Mouse (Mus musculus) heart, postnatal 14 days (tissue): ENCODE results near the gene Nbeal1. TPM values are rescaled to one million over a fixed set of nuclear protein-coding genes. Genes with fewer than 3 reads are reported as not detected.

Source experiments
- DNase-seq, 2 experiments: peaks; one replicate each; pipeline ENCODE4 v3.0.0; 2021 to 2022
- intact Hi-C: fragments of 180-260 bp; cut with DNase I; formaldehyde crosslinking; loops from one replicate; pipeline ENCODE4 v1.15.1; 2025
- total RNA-seq, 2 experiments: library from RNA; stranded (reverse); gene quantifications; 2 replicates each; pipeline ENCODE4 v1.2.3; 2021

Gene Nbeal1
- total RNA-seq, 2 experiments from 2014 or later, result 48.7 to 52.1 TPM

GRCm38 (mm10) chr1:60342808-60343629 is 162.6 kb downstream of the Nbeal1 start, which contains the start of gene Cyp20a1:
Cyp20a1 (plus strand) TSS chr1:60343323.
- intact Hi-C loops, result loop anchor here (5.0 kb wide), 1 partner anchor 524 kb away; no protein-coding TSS in a partner anchor
- DNase-seq, result peak; percentile 91 to 92

GRCm38 (mm10) chr1:60343630-60344455 is 163.4 kb downstream of the Nbeal1 start:
- intact Hi-C loops, result loop anchor here (5.0 kb wide), 1 partner anchor 523 kb away; no protein-coding TSS in a partner anchor
- DNase-seq, result no peak

DNA sequence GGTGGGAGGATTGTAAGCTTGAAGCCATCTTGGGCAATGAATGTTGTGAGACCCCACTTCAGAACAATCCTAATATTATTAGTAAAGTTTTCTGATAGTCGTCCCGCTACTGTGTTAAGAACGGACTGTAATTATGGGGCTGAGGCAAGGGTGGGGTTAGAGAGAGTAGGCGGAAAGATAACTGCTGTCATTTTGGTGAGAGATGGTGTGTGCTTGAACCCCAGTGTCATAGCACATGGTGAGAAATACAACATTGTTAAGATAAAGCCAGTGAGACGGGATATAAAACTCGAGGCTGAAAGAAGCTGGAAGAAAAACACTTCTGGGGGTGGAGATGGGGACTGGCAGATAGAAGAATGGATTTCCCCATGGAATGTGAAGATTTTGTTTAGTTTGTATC is 164.3 kb downstream of the Nbeal1 start:
- no peak for DNase-seq
- intact Hi-C loops, result loop anchor here (5.0 kb wide), 2 partner anchors 63 to 523 kb away; partner anchors contain the start of gene Abi2

DNA sequence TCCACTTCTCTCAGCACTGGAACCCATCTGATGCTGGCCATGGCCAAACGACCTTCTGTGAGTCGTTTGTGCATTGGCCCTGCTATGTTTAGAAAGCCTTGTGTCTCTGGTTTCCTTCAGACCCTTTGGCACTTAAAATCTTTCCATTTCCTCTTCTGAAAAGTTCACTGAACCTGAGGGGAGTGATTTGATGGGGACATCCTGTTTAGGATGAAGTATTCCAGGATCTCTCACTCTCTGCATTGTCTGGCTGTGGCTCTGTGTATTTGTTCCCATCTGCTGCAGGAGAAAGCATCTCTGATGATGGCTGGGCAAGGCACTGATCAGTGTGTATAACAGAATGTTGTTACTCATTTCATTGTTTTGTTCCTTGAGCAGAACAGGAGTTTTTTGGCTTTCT is 165.3 kb downstream of the Nbeal1 start:
- intact Hi-C loops, result loop anchor here (5.0 kb wide), 1 partner anchor 62 kb away; the partner anchor contains the start of gene Abi2
- no peak for DNase-seq

DNA sequence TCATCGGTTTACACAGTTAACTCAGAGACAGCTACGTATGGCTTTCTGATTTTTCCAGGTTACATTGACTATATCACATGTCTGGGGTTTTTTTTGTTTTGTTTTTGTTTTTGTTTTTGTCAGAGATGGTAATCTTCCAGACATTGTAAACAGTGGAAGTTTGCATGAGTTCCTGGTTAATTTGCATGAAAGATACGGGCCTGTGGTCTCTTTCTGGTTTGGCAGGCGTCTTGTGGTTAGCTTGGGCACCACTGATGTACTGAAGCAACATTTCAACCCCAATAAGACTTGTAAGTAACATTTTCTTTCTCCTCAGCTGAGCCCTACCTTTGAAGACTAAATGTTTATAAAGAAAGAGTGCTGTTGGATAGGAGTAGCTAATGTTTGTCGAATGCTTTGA is 172.4 kb downstream of the Nbeal1 start:
- intact Hi-C loops, result no loop called here
- no peak for DNase-seq

DNA sequence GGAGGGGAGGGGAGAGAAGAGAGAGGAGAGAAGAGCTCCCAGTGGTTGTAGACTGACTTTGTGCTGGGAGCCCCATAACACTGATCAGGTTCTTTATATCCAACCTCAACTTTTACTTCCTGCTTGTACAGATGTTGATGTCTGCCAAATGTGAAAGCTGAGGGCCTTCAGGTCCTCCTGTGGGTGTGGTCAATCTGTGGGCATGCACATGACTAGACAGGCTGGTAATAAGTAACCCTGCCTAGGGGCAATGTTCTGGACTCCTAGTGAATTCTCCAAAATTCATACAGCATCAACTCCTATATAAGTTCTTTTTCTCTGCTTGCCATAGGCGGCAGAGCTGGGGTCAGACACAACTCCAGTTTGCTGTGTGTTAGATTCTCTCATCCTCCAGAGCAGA is 181.2 kb downstream of the Nbeal1 start:
- intact Hi-C loops, result no loop called here
- DNase-seq, result no peak

DNA sequence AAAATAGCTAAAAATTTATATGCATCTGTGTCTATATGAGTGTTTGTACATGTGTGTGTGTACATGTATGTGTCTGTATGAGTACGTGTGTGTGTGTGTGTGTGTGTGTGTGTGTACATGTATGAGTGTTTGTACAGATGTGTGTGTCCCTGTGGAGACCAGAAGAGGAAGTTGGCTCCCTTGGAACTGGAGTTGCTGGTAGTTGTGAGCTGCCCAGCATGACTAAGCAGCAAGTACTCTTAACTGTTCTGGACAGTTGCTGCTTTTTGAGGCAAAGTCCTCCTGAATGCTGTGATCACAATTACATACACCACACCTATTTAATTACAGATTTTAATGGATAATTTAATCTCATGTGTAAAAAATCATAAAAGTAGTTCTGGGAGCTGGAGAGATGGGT is 196.2 kb downstream of the Nbeal1 start:
- intact Hi-C loops, result no loop called here
- no peak for DNase-seq

DNA sequence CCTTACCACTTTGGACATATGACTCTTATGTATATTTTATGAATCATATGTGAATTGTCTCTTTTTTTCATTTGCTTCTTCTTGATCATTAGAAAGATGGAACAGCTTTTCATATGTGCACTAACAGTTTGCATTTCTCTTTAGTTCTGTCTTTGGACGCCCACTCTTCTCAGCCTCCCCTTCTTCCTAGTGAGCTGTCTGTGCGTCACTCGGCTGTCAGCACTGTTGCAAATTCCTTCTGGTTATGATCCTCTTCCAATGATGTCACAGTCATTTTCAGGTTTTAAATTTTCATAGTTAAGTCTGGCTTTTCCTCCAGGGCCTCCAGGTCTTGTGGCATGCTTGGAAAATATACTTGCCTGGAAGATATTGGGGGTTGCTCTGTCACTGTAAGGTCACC is 201.5 kb downstream of the Nbeal1 start:
- DNase-seq, result no peak
- intact Hi-C loops, result no loop called here

Other genes starting within 250 kb of the Nbeal1 start
- gene Ica1l, start 137.4 kb upstream of the Nbeal1 start, total RNA-seq, result 1 to 10 TPM in 1 of 2 experiments, under 1 TPM in 1; 0.53 to 1.2 TPM
- gene Carf, start 82.4 kb upstream of the Nbeal1 start, total RNA-seq, result 1 to 10 TPM; 6.6 to 9.3 TPM
- 10 to 100 TPM in 1 of 2 experiments, 1 to 10 TPM in 1; 9.3 to 10.9 TPM for gene Wdr12, start 82.0 kb upstream of the Nbeal1 start, total RNA-seq
- 10 to 100 TPM; 10.6 to 14.1 TPM for gene Cyp20a1, start 162.7 kb downstream of the Nbeal1 start, total RNA-seq
- gene Abi2, start 229.0 kb downstream of the Nbeal1 start, total RNA-seq, result 10 to 100 TPM; 22.8 to 29.7 TPM